Mouse (Mus musculus) embryonic fibroblast, embryonic 13.5 days (primary cell): ENCODE results near the gene Stard3nl.

Experiments
- CTCF ChIP-seq: IDR thresholded peaks from 2 replicates; pipeline ENCODE4 v1.5.1; 2011; ENCODE audit warnings: mild to moderate bottlenecking, control low read depth, low read length, moderate library complexity, borderline replicate concordance; ENCODE audit not compliant: insufficient read depth
- POLR2A ChIP-seq: IDR thresholded peaks from 2 replicates; pipeline ENCODE4 v1.6.1; 2011; ENCODE audit warnings: low read depth, mild to moderate bottlenecking, control low read depth, low read length, moderate library complexity

DNA sequence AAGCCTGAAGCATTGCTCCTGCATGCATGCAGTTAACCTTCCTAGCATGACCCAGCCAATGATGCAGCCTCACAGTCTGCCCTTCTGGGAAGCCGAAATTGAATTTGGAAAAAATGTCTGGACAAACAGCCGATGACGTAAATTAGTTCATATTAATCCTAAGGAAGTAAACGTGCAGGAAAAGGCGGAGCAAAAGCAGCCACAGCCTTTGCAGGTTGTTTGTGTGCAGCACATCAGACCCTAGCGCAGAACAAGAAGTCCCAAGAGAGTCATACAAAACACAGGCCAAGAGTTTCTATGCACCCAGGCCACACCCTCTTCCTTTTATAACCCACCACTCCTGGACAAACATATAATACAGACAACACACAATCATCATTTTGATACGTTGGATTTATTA is 38.3 kb downstream of the Stard3nl start:
- no peak for TF ChIP-seq CTCF
- TF ChIP-seq POLR2A = no peak
